Mouse (Mus musculus) testis, adult 2 months (tissue): ENCODE results near the gene Laptm4a.

Experiments used
- CTCF ChIP-seq: fragments of 200-500 bp; IDR thresholded peaks from 2 replicates; pipeline ENCODE4 v1.5.1; 2012; ENCODE audit warnings: low read depth, mild to moderate bottlenecking, inconsistent platforms, low read length, moderate library complexity; ENCODE audit not compliant: control insufficient read depth, insufficient read depth, insufficient replicate concordance
- POLR2A ChIP-seq: fragments of 200-500 bp; IDR thresholded peaks from 2 replicates; pipeline ENCODE4 v1.6.1; 2012; ENCODE audit warnings: low read depth, mild to moderate bottlenecking, inconsistent platforms, low read length, moderate library complexity; ENCODE audit not compliant: control insufficient read depth

- TF ChIP-seq CTCF (no peak), POLR2A (no peak)
Measured at GRCm38 (mm10) chr12:8953136-8953535, 31.7 kb downstream of the Laptm4a start.
